Mouse (Mus musculus) cortical plate, adult 2 months (tissue): ENCODE results near the gene Cbx4. TPM values are rescaled to one million over a fixed set of nuclear protein-coding genes. Genes with fewer than 3 reads are reported as not detected.

Experiments
- H3K27ac ChIP-seq: fragments of 200-500 bp; 2 replicates; pipeline ENCODE4 v1.5.1; 2012; ENCODE audit warnings: low read length, control low read depth, inconsistent platforms; ENCODE audit not compliant: insufficient read depth
- H3K4me1 ChIP-seq: fragments of 200-500 bp; 2 replicates; pipeline ENCODE4 v1.6.1; 2011; ENCODE audit warnings: low read length; ENCODE audit not compliant: control insufficient read depth, insufficient read depth
- H3K4me3 ChIP-seq: fragments of 200-500 bp; 2 replicates; pipeline ENCODE4 v1.5.1; 2011; ENCODE audit warnings: mild to moderate bottlenecking, low read length, control low read depth; ENCODE audit not compliant: insufficient read depth
- CTCF ChIP-seq: fragments of 200-500 bp; IDR thresholded peaks from 2 replicates; pipeline ENCODE4 v1.5.1; 2011; ENCODE audit warnings: mild to moderate bottlenecking, control low read depth, low read length; ENCODE audit not compliant: insufficient read depth; ENCODE audit errors: extremely low read depth
- POLR2A ChIP-seq: fragments of 200-500 bp; IDR thresholded peaks from 2 replicates; pipeline ENCODE4 v1.6.1; 2011; ENCODE audit warnings: mild to moderate bottlenecking, low read length, control low read depth; ENCODE audit not compliant: insufficient read depth; ENCODE audit errors: extremely low read depth
- polyA plus RNA-seq: library from polyadenylated mRNA; depleted of rRNA; stranded (reverse); fragments of >200 nt; gene quantifications from 2 replicates; pipeline ENCODE4 v1.2.3, GENCODE M21; 2012

Gene Cbx4
- polyA plus RNA-seq, 1 experiment, result 47.5 TPM

DNA sequence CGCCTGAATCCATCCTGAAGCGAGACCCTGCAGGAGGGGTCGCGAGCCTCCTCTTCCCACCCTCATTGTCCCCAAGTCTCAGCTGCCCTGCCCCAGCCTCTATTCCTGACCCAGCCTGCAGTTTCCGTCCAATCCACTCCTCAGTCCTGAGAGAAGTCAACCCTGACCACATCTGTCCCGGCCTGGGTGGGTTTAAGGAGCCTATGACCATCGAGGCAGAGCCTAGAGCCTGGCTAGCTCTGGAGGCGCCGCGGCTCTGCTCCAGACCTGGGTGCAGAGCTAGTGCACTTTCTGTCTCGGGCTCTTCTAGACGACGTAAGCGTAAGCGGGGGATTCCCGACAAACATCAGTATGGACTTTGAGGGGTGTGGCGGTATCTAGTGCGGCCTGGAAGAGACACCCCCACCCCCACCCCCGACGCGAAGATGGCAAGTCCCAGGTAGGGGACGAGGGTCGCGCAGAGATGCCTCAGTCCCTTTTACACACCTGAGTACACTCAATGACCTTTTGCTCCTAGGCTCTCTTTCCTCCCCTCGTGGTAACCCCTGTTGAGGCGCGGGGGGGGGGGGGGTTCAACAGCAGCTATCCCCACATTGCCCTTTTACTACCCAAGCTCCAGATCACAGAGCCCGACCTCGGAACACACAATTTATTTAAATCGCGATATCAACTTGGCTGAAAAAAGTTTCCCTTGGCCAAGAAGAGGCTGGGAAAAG is 44.1 kb downstream of the Cbx4 start:
- Histone ChIP-seq H3K4me3 (peak overlapping the region; percentile 86), H3K27ac (no peak overlapping the region), H3K4me1 (no peaks in the 10 kb centered on the region; the same call in 1 of the 2 replicates)
- TF ChIP-seq POLR2A (no peak), CTCF (no peak)

DNA sequence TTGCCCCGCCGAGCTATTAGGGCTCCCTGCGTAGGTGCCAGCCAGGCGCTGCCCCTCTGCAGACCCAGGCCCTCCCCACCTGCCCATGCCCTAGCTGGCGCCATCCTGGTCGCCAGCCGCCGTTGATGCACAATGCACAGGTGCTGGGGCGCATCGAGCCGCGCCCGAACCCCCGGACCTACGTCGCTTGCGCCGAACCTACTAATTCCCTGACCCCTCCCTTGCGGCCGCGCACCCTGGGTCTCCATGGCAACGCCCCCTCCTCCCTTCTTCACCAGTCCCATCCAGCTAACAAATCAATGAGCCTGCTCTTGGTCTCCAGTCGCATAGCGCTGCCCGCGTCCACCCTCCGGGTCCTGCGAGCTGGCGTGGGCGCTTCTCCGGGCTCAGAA is 44.7 kb downstream of the Cbx4 start:
- Histone ChIP-seq H3K4me1 (no peaks in the 10 kb centered on the region; the same call in 1 of the 2 replicates), H3K27ac (peak overlapping the region; percentile 79), H3K4me3 (peak overlapping the region; percentile 86)
- TF ChIP-seq POLR2A (no peak), CTCF (no peak)

DNA sequence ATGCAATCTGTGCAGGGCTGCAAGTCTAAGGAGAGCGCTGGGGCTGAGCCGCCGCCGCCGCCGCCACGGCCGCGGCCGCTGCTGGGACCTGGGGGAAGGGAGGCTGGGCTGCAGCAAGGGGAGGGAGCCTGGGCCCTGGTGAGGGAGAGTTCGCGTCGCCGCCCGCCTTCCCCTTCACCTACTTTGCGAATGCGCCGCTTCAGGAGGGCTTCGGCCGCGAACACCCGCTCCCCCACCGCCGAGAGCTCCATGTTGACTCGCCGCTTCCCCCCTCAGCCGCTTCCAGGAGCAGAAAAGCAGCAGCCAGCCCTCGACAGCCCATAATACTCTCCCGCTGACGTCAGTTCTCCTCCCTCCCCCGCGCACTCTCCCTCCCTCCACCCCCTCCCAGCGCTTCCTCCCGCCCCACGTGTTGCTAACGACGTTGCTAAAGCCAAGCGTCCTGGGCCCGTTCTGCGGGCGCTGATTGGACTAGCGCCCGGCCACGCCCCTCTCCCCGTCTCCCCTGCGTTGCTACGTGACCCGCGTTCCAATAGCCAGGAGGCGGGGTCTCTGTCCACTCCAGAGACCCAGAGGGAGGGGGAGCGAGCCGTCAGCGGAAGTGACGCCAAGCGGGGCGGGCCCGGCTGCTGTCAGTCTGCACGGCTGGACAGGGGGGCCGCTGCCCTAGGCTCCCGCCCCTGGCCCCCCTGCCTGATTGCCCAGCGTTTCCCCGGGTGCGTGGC is 45.3 kb downstream of the Cbx4 start, which contains the start of gene Cbx8:
TSS of gene Cbx8 (minus strand) at position 370 of the 725 bp plus-strand sequence.
- TF ChIP-seq POLR2A (peak; percentile 92), CTCF (no peak)
- no peaks in the 10 kb centered on the region; the same call in 1 of the 2 replicates for H3K4me1 ChIP-seq
- H3K4me3 ChIP-seq, result peak within 1 kb of the TSS; percentile 86
- H3K27ac ChIP-seq, result peak within 1 kb of the TSS; percentile 83

DNA sequence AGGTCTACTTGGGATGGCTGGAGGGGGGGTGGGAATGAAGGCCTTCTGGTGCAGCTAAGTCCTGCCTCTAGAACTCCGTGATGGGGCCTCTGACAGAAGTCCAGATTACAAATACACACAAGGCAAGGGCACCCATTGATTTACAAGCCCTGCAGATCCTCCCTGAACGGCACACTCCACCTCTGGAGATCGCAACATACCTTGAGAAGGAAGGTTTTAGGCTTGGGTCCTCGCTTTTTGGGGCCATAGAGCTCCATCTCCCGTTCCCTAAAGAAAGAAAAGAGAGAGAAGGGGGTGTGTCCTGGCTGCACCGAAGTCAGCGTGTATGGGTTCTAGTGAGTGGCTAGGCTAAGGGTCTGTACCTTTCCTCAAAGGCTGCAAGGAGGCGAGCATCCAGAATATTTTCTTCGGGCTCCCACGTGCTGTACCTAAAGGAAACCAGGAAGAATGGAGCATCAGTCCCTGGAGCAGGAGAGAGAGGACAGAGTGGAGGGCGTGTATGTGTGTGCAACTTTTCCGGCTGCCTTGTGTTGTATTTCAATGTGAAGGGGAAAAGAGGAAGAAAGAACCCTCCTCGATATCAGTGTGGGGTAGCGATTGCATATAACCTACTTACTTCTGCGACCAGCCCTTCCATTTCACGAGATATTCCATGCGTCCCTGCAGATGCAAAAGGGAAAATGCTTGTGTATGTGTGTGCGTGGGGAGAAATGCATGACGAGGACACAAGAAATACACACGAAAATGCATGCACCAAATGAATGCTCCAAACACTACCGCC is 46.1 kb downstream of the Cbx4 start:
- H3K4me3 ChIP-seq, result peak overlapping the region; percentile 86
- H3K4me1 ChIP-seq, result no peaks in the 10 kb centered on the region; the same call in 1 of the 2 replicates
- H3K27ac ChIP-seq, result no peak overlapping the region
- TF ChIP-seq CTCF (no peak), POLR2A (no peak)

DNA sequence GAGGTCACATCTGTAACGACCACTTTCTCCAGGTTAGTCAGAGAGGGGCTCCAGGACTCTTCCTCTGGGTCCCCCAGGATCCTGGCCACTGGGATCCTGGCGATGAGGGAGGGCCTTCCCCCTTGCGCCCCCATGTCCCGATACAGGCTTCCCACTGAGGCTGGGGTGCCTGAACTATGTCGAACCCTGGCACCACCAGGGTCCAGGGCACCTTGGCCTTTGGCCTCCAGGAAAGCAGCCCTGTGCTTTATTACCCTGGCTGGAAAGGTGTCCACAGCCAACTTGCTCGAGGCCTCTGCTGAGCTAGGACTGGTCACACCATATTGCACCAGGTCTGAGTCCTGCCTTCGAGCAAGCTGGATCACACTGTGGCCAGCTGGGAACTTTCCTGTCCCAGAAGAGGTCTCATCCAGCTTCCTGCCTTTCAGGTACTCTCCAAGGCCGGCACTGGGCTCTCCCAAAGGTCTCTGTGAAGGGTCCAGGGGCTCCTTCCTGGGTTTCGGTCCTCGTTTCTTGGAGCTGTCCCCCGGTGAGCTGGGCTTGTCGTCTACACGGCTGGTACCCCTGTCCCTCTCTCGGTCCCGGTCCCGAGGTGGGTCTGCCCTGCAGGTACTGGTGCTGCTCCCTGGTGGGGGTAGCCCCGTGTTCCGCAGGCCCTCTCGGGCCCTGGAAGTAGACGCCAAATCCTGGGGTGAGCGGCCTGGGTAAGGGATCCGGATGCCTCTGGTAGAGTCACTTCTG is 47.1 kb downstream of the Cbx4 start:
- no peaks in the 10 kb centered on the region; the same call in 1 of the 2 replicates for H3K4me1 ChIP-seq
- H3K4me3 ChIP-seq, result no peak overlapping the region
- no peak overlapping the region for H3K27ac ChIP-seq
- TF ChIP-seq CTCF (no peak), POLR2A (no peak)

DNA sequence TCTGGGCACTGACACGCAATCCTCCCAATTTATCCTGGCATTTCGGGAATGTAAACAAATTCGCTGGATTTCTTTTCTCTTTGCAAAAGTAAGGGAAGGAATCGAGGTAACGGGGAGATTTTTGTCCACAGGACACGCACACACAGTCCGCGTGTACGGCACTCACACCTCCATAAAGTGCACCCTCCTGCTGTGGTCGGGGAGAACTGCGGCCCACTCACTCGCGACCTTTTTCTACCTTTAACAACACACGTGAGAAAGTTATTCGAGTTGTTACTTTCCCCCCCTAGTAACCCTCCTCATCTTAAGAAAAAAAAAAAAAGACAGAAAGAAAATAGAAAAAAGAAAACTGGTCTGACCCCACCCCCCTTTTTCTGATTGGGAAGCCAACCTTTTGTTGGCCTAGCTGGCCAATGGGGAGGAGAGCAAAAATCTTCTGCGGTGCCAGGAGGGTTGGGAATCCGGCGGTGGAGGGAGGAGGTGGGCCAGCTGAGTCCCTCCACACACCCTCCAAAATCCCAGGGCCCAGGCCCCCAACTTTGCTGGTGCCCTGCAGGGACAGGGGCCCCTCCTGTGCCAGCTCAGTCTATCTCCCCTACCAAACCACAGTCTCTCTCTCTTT is 48.1 kb downstream of the Cbx4 start:
- no peak overlapping the region for H3K4me3 ChIP-seq
- no peak overlapping the region for H3K27ac ChIP-seq
- TF ChIP-seq POLR2A (no peak), CTCF (no peak)
- no peaks in the 10 kb centered on the region; the same call in 1 of the 2 replicates for H3K4me1 ChIP-seq

DNA sequence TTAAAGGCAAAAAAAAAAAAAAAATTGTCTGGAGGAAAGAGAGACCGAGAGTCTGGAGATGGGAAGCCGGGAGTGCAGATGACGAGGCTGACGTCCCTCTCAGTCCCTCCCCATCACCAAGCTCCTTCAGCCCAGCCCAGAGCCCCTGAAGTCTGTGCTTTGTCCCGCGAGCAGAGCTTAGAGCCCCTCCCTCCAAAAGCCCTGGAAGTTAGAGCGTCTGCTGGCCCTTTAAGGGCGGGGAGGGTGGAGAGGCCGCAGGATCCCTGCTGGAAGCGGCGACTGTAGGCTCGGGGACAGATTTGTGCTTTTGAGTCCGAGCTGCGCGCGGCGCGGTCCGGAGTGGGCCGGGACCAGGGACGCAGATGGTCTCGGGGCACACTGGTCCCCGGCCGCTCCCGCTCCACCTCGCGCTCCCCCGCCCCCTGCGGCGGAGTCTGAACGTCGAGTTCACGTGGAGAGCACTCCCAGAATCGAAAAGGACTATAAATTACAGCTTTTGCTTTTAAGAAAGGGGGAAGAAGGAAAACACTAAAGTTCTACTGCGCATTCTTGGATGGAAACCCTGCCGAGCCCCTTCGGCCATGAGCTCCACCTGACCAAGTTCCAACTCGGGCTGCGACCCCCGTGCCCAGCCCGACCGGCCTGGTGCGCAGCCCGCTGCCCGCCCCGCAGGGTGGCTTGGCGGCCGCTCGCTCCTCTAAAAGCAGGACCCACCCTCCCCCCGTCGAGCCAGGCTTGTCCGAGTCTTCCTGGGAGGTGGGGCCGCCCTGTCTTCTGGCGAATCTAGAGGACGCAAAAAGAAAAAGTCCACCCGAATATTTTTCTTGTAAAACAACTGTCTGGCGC is 48.9 kb downstream of the Cbx4 start:
- no peaks in the 10 kb centered on the region; the same call in 1 of the 2 replicates for H3K4me1 ChIP-seq
- TF ChIP-seq CTCF, result no peak
- H3K27ac ChIP-seq, result no peak overlapping the region
- H3K4me3 ChIP-seq, result no peak overlapping the region

DNA sequence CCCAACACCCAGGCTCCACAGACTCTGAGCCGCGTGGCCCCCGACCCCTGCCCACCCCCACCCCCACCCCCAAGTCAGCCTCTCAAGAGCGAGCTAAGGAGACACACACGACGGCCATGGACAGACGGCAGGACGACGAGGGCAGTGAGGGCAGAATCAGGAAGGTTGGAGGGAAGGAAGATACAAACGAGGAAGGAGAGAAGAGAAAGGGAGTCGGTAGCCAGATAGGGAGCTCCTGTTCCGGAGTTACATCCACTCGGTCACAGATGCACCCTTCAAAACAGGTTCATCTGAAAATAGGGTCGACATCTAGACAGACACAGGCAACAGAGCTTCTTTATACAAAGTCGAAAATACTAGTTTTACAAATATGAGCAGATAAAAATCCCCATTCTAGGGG is 49.6 kb downstream of the Cbx4 start:
- Histone ChIP-seq H3K4me3 (no peak overlapping the region), H3K27ac (no peak overlapping the region), H3K4me1 (no peaks in the 10 kb centered on the region; the same call in 1 of the 2 replicates)
- TF ChIP-seq CTCF (no peak), POLR2A (no peak)
